Mouse (Mus musculus) C2C12 (cell line): ENCODE measurements around the gene Dnajb12. TPM values are rescaled to one million over a fixed set of nuclear protein-coding genes. Genes with fewer than 3 reads are reported as not detected.

Experiments used
- H3K27me3 ChIP-seq: one replicate; pipeline ENCODE4 v1.6.1; 2011; ENCODE audit not compliant: control insufficient read depth, insufficient read depth, insufficient read length
- H3K36me3 ChIP-seq: one replicate; pipeline ENCODE4 v1.6.1; 2011; ENCODE audit not compliant: control insufficient read depth, insufficient read depth
- H3K4me3 ChIP-seq: one replicate; pipeline ENCODE4 v1.5.1; 2011; ENCODE audit warnings: mild to moderate bottlenecking, control low read depth; ENCODE audit not compliant: poor library complexity, insufficient read depth, severe bottlenecking
- H3K79me2 ChIP-seq: one replicate; pipeline ENCODE4 v1.6.1; 2011; ENCODE audit not compliant: control insufficient read depth, insufficient read depth
- H3K79me3 ChIP-seq: one replicate; pipeline ENCODE4 v1.6.1; 2011; ENCODE audit warnings: low read depth, control low read depth
- H3ac ChIP-seq: one replicate; pipeline ENCODE3; 2011; ENCODE audit warnings: low read depth; ENCODE audit not compliant: control insufficient read depth, insufficient read length
- CEBPB ChIP-seq: IDR thresholded peaks from one replicate; pipeline ENCODE4 v1.6.1; 2011; ENCODE audit warnings: low read depth, mild to moderate bottlenecking, control low read depth, moderate library complexity
- CTCF ChIP-seq: IDR thresholded peaks from one replicate; pipeline ENCODE4 v1.5.1; 2011; ENCODE audit not compliant: control insufficient read depth, insufficient read depth, insufficient read length
- FOSL1 ChIP-seq: IDR thresholded peaks from one replicate; pipeline ENCODE4 v1.8.0; 2011; ENCODE audit warnings: mild to moderate bottlenecking, low read length; ENCODE audit not compliant: poor library complexity, insufficient read depth, severe bottlenecking
- MAX ChIP-seq: IDR thresholded peaks from one replicate; pipeline ENCODE4 v1.6.1; 2011; ENCODE audit warnings: mild to moderate bottlenecking, control low read depth
- MYOD1 ChIP-seq: IDR thresholded peaks from one replicate; pipeline ENCODE4 v1.6.1; 2011; ENCODE audit warnings: low read depth; ENCODE audit not compliant: control insufficient read depth, insufficient read length
- MYOG ChIP-seq: IDR thresholded peaks from one replicate; pipeline ENCODE4 v1.6.1; 2011; ENCODE audit not compliant: control insufficient read depth, insufficient read length; ENCODE audit errors: extremely low read depth
- USF1 ChIP-seq: IDR thresholded peaks from one replicate; pipeline ENCODE4 v1.6.1; 2011; ENCODE audit warnings: low read depth, mild to moderate bottlenecking, control low read depth, moderate library complexity
- polyA plus RNA-seq: library from polyadenylated mRNA; unstranded; fragments of >200 nt; fragmentation: generic; extraction: Trizol; gene quantifications from one replicate; pipeline ENCODE4 v1.2.1, GENCODE M21; 2012; ENCODE audit warnings: missing spikeins

Gene Dnajb12
- polyA plus RNA-seq, 1 experiment: 25.8 TPM

GRCm38 (mm10) chr10:59900174-59900435 is 20.7 kb downstream of the Dnajb12 start:
- Histone ChIP-seq H3ac (no peak overlapping the region), H3K79me3 (no peaks in the 10 kb centered on the region), H3K4me3 (no peak overlapping the region), H3K36me3 (peaks cover 34% of the 10 kb centered on the region), H3K79me2 (no peaks in the 10 kb centered on the region), H3K27me3 (no peaks in the 10 kb centered on the region)
- TF ChIP-seq CEBPB (no peak), USF1 (no peak), MYOG (no peak), MYOD1 (no peak), FOSL1 (no peak), MAX (no peak), CTCF (no peak)

- no peaks in the 10 kb centered on the region for H3K79me2 ChIP-seq
Measured at GRCm38 (mm10) chr10:59900939-59901338, 21.6 kb downstream of the Dnajb12 start.

GRCm38 (mm10) chr10:59901463-59901862 is 22.1 kb downstream of the Dnajb12 start:
- Histone ChIP-seq H3K27me3 (no peaks in the 10 kb centered on the region), H3K79me3 (no peaks in the 10 kb centered on the region), H3K4me3 (no peak overlapping the region), H3ac (no peak overlapping the region), H3K36me3 (peaks cover 21% of the 10 kb centered on the region), H3K79me2 (no peaks in the 10 kb centered on the region)
- TF ChIP-seq MAX (no peak), CEBPB (no peak), FOSL1 (no peak), CTCF (no peak), USF1 (no peak), MYOG (no peak), MYOD1 (no peak)

More at GRCm38 (mm10) chr10:59900939-59901338, 21.6 kb downstream of the Dnajb12 start:
- Histone ChIP-seq H3ac (no peak overlapping the region), H3K27me3 (no peaks in the 10 kb centered on the region), H3K4me3 (no peak overlapping the region), H3K79me3 (no peaks in the 10 kb centered on the region), H3K36me3 (peaks cover 26% of the 10 kb centered on the region)
- TF ChIP-seq FOSL1 (no peak), USF1 (no peak)

- H3K36me3 ChIP-seq: peaks cover 15% of the 10 kb centered on the region
- TF ChIP-seq MYOG (no peak), CTCF (no peak), FOSL1 (no peak), MYOD1 (no peak), USF1 (no peak), CEBPB (no peak), MAX (no peak)
Measured at GRCm38 (mm10) chr10:59901986-59902605, 22.7 kb downstream of the Dnajb12 start.

GRCm38 (mm10) chr10:59902606-59902990 is 23.2 kb downstream of the Dnajb12 start:
- no peak overlapping the region for H3ac ChIP-seq
- no peak overlapping the region for H3K4me3 ChIP-seq
- H3K27me3 ChIP-seq: no peaks in the 10 kb centered on the region
- peaks cover 11% of the 10 kb centered on the region for H3K36me3 ChIP-seq
- no peaks in the 10 kb centered on the region for H3K79me3 ChIP-seq
- no peaks in the 10 kb centered on the region for H3K79me2 ChIP-seq
- TF ChIP-seq CEBPB: no peak

More at GRCm38 (mm10) chr10:59901986-59902605, 22.7 kb downstream of the Dnajb12 start:
- H3K27me3 ChIP-seq: no peaks in the 10 kb centered on the region
- H3K79me3 ChIP-seq: no peaks in the 10 kb centered on the region
- H3ac ChIP-seq: no peak overlapping the region
- H3K79me2 ChIP-seq: no peaks in the 10 kb centered on the region
- H3K4me3 ChIP-seq: no peak overlapping the region

GRCm38 (mm10) chr10:59903170-59903569 is 23.8 kb downstream of the Dnajb12 start:
- Histone ChIP-seq H3K27me3 (no peaks in the 10 kb centered on the region), H3K36me3 (peaks cover 5% of the 10 kb centered on the region), H3ac (no peak overlapping the region), H3K4me3 (no peak overlapping the region), H3K79me2 (no peaks in the 10 kb centered on the region), H3K79me3 (no peaks in the 10 kb centered on the region)
- TF ChIP-seq USF1 (no peak), FOSL1 (no peak), MYOG (no peak), MYOD1 (no peak)
